Mouse (Mus musculus) limb, embryonic 13.5 days (tissue): Measurements from ENCODE around the gene Nhp2. TPM values are rescaled to one million over a fixed set of nuclear protein-coding genes. Genes with fewer than 3 reads are reported as not detected.

Experiments
- ATAC-seq: fragments of 200-750 bp; cut with Nextera tagmentation; 2 replicates; pipeline ENCODE4 v1.8.0; 2017; ENCODE audit warnings: low read depth, moderate number of reproducible peaks, moderate TSS enrichment; ENCODE audit not compliant: low FRiP score
- H3K27ac ChIP-seq: fragments of 300-500 bp; sonication (generic); 2 replicates; pipeline ENCODE4 v1.5.1; 2015; ENCODE audit warnings: inconsistent platforms, mild to moderate bottlenecking, moderate library complexity
- H3K27me3 ChIP-seq: fragments of 300-500 bp; sonication (generic); 2 replicates; pipeline ENCODE4 v1.6.1; 2015; ENCODE audit warnings: mild to moderate bottlenecking, inconsistent platforms
- H3K36me3 ChIP-seq: fragments of 300-500 bp; sonication (generic); 2 replicates; pipeline ENCODE4 v1.6.1; 2015; ENCODE audit warnings: inconsistent platforms, mild to moderate bottlenecking, moderate library complexity
- H3K4me1 ChIP-seq: fragments of 300-500 bp; sonication (generic); 2 replicates; pipeline ENCODE4 v1.6.1; 2015; ENCODE audit warnings: inconsistent platforms
- H3K4me2 ChIP-seq: fragments of 300-500 bp; sonication (generic); replicated peaks from 2 replicates; pipeline ENCODE4 v1.6.1; 2015; ENCODE audit warnings: inconsistent platforms, mild to moderate bottlenecking, moderate library complexity
- H3K4me3 ChIP-seq: fragments of 300-500 bp; sonication (generic); 2 replicates; pipeline ENCODE4 v1.5.1; 2015; ENCODE audit warnings: moderate library complexity, mild to moderate bottlenecking, inconsistent platforms
- H3K9ac ChIP-seq: fragments of 300-500 bp; sonication (generic); 2 replicates; pipeline ENCODE4 v1.6.1; 2015; ENCODE audit warnings: mild to moderate bottlenecking, inconsistent platforms
- H3K9me3 ChIP-seq: fragments of 300-500 bp; sonication (generic); 2 replicates; pipeline ENCODE4 v1.6.1; 2016; ENCODE audit warnings: inconsistent platforms
- WGBS: fragments of 180-500 bp; shearing (Covaris S2); methylation state at CpG from one replicate; pipeline ENCODE4 v1.1.7; 2015; 5-methylcytosine and 5-hydroxymethylcytosine counted together
- polyA plus RNA-seq: library from polyadenylated mRNA; unstranded; fragments of >200 nt; fragmentation: Nextera tagmentation; extraction: Ambion mirVana; gene quantifications from 2 replicates; pipeline ENCODE4 v1.2.1, GENCODE M21; 2015

The Nhp2 gene
- polyA plus RNA-seq, result 129 and 141 TPM in 2 replicates

DNA sequence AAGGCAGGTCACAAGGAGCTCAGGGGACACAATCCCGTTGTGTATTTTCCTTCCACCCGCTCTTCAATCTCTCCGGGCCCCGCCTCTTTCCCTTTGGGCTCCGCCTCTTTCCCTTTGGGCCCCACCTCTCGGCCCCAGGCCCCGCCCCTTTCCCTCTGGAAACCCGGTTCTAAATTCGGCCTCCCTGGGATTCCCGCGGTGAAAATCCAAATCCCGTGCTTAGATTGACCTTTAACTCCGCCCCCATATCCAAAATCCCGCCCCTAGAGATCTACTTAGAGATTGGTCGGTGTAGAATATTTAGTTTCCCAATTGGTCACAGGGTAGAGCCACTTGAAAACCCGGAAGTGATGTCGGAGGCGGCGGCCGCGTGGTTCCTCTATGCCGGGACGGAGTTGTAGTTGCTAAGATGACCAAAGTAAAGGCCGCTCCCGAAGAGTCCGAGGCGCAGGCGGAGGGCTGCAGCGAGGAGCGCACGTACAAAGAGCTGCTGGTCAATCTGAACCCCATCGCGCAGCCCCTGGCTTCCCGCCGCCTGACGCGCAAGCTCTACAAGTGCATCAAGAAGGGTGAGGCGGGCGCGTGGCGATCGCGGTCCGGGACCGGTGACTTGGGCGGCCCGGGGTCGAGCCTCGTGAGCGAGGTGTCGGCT, at the start of gene Nhp2:
Nhp2 (plus strand) TSS at position 327 of the 652 bp plus-strand sequence.
- Histone ChIP-seq H3K36me3 (peaks cover 32% of the 10 kb centered on the region), H3K4me2 (peak within 1 kb of the TSS; percentile 88), H3K27me3 (no peaks in the 10 kb centered on the region), H3K27ac (no peak within 1 kb of the TSS), H3K4me3 (peak within 1 kb of the TSS; percentile 85), H3K4me1 (peaks cover 31% of the 10 kb centered on the region), H3K9me3 (no peaks in the 10 kb centered on the region), H3K9ac (peak within 1 kb of the TSS; percentile 83)
- ATAC-seq, result peak; percentile 92
- WGBS, result under 1% methylated on average over 51 of the region's 51 CpGs

- no peak overlapping the region for H3K27ac ChIP-seq
- WGBS, result 77% methylated on average over 4 of the region's 4 CpGs
- no peak overlapping the region for H3K9ac ChIP-seq
- H3K4me3 ChIP-seq, result no peak overlapping the region
- ATAC-seq, result no peak
- no peaks in the 10 kb centered on the region; the same call in 1 of the 2 replicates for H3K36me3 ChIP-seq
- H3K9me3 ChIP-seq, result no peaks in the 10 kb centered on the region
- 0 out of 2 replicates have a peak, but pooled peaks cover 4% of the 10 kb centered on the region for H3K4me1 ChIP-seq
- no peaks in the 10 kb centered on the region for H3K27me3 ChIP-seq
- H3K4me2 ChIP-seq, result no peak overlapping the region
Observed at GRCm38 (mm10) chr11:51576454-51576853, 43.1 kb upstream of the Nhp2 start.

- no peaks in the 10 kb centered on the region; the same call in 1 of the 2 replicates for H3K36me3 ChIP-seq
- whole genome bisulfite sequencing, result 82% methylated on average over 7 of the region's 7 CpGs
Observed at GRCm38 (mm10) chr11:51577587-51577986, 41.9 kb upstream of the Nhp2 start.

GRCm38 (mm10) chr11:51579024-51579423, 40.5 kb upstream of the Nhp2 start:
- H3K4me1 ChIP-seq, result peaks cover 3% of the 10 kb centered on the region
- H3K9ac ChIP-seq, result no peak overlapping the region
- no peak overlapping the region for H3K4me3 ChIP-seq
- no peaks in the 10 kb centered on the region; the same call in 1 of the 2 replicates for H3K36me3 ChIP-seq
- H3K27ac ChIP-seq, result no peak overlapping the region
- 65% methylated on average over 4 of the region's 4 CpGs for WGBS
- H3K9me3 ChIP-seq, result no peaks in the 10 kb centered on the region
- ATAC-seq, result no peak
- no peaks in the 10 kb centered on the region for H3K27me3 ChIP-seq
- H3K4me2 ChIP-seq, result no peak overlapping the region

More at GRCm38 (mm10) chr11:51577587-51577986, 41.9 kb upstream of the Nhp2 start:
- no peak overlapping the region for H3K27ac ChIP-seq
- no peak overlapping the region for H3K9ac ChIP-seq
- H3K4me3 ChIP-seq, result no peak overlapping the region
- no peaks in the 10 kb centered on the region for H3K27me3 ChIP-seq
- H3K4me1 ChIP-seq, result no peaks in the 10 kb centered on the region
- no peaks in the 10 kb centered on the region for H3K9me3 ChIP-seq
- ATAC-seq, result no peak
- H3K4me2 ChIP-seq, result no peak overlapping the region

DNA sequence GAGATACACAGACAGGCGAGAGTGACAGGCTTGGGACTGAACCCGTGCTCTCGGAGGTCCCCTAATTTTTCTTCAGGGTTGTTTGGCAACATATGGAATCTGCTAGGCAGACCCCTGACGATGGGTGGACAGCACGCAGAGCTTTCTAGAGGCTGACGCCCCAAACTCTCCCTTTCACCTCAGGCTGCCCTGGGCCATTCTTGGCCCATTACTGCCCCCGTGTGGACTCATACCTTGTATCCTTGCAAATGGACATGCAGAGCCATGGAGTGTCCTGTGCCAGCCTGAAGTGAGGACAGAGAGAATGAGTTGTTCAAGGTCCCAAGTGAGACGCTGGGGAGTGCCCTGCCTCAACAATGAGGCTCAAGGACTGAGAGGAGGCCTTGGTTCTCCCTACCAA, 36.8 kb upstream of the Nhp2 start:
- no peak overlapping the region; the same call in 1 of the 2 replicates for H3K9ac ChIP-seq
- peaks cover 21% of the 10 kb centered on the region for H3K4me1 ChIP-seq
- no peak overlapping the region for H3K4me2 ChIP-seq
- ATAC-seq, result no peak
- no peak overlapping the region for H3K27ac ChIP-seq
- H3K4me3 ChIP-seq, result no peak overlapping the region
- peaks cover 19% of the 10 kb centered on the region for H3K36me3 ChIP-seq
- no peaks in the 10 kb centered on the region for H3K27me3 ChIP-seq
- no peaks in the 10 kb centered on the region for H3K9me3 ChIP-seq
- 23% methylated on average over 8 of the region's 8 CpGs for WGBS

- ATAC-seq, result peak; percentile 3; the same call in 1 of the 2 replicates
- Histone ChIP-seq H3K27me3 (no peaks in the 10 kb centered on the region), H3K4me3 (peak overlapping the region; percentile 65), H3K9ac (peak overlapping the region; percentile 83), H3K27ac (peak overlapping the region; percentile 90), H3K4me1 (peaks cover 21% of the 10 kb centered on the region), H3K36me3 (peaks cover 33% of the 10 kb centered on the region), H3K9me3 (0 out of 2 replicates have a peak, but pooled peaks cover 3% of the 10 kb centered on the region), H3K4me2 (peak overlapping the region; percentile 85)
- 18% methylated on average over 9 of the region's 9 CpGs for WGBS
Observed at GRCm38 (mm10) chr11:51584057-51584430, 35.5 kb upstream of the Nhp2 start.

- H3K27ac ChIP-seq, result peak within 1 kb of the TSS; percentile 90
- H3K36me3 ChIP-seq, result peaks cover 39% of the 10 kb centered on the region
- peak within 1 kb of the TSS; percentile 85 for H3K4me2 ChIP-seq
- H3K9me3 ChIP-seq, result 0 out of 2 replicates have a peak, but pooled peaks cover 4% of the 10 kb centered on the region
- peaks cover 21% of the 10 kb centered on the region for H3K4me1 ChIP-seq
- no peaks in the 10 kb centered on the region for H3K27me3 ChIP-seq
- peak within 1 kb of the TSS; percentile 65 for H3K4me3 ChIP-seq
- under 1% methylated on average over 59 of the region's 59 CpGs for WGBS
- ATAC-seq, result peak; percentile 94
- H3K9ac ChIP-seq, result peak within 1 kb of the TSS; percentile 83
Observed at GRCm38 (mm10) chr11:51584431-51585248, 34.9 kb upstream of the Nhp2 start, which contains the start of gene Phykpl. Gene Phykpl (plus strand): TSS chr11:51584757.

GRCm38 (mm10) chr11:51585608-51586252, 33.8 kb upstream of the Nhp2 start:
- H3K36me3 ChIP-seq, result peaks cover 50% of the 10 kb centered on the region
- peak overlapping the region; percentile 83 for H3K9ac ChIP-seq
- peak overlapping the region; percentile 85 for H3K4me2 ChIP-seq
- peak overlapping the region; percentile 65 for H3K4me3 ChIP-seq
- no peak for ATAC-seq
- H3K9me3 ChIP-seq, result 0 out of 2 replicates have a peak, but pooled peaks cover 4% of the 10 kb centered on the region
- 65% methylated on average over 8 of the region's 8 CpGs for WGBS
- H3K27me3 ChIP-seq, result no peaks in the 10 kb centered on the region
- H3K4me1 ChIP-seq, result peaks cover 21% of the 10 kb centered on the region
- peak overlapping the region; percentile 90; the same call in 1 of the 2 replicates for H3K27ac ChIP-seq

- WGBS, result 91% methylated on average over 13 of the region's 13 CpGs
- no peak overlapping the region for H3K4me2 ChIP-seq
- H3K9ac ChIP-seq, result no peak overlapping the region
- H3K27ac ChIP-seq, result no peak overlapping the region
- peaks cover 56% of the 10 kb centered on the region for H3K36me3 ChIP-seq
- no peak for ATAC-seq
- H3K27me3 ChIP-seq, result no peaks in the 10 kb centered on the region
- H3K9me3 ChIP-seq, result 0 out of 2 replicates have a peak, but pooled peaks cover 4% of the 10 kb centered on the region
- peaks cover 21% of the 10 kb centered on the region for H3K4me1 ChIP-seq
- no peak overlapping the region for H3K4me3 ChIP-seq
Observed at GRCm38 (mm10) chr11:51586411-51586810, 33.1 kb upstream of the Nhp2 start.

DNA sequence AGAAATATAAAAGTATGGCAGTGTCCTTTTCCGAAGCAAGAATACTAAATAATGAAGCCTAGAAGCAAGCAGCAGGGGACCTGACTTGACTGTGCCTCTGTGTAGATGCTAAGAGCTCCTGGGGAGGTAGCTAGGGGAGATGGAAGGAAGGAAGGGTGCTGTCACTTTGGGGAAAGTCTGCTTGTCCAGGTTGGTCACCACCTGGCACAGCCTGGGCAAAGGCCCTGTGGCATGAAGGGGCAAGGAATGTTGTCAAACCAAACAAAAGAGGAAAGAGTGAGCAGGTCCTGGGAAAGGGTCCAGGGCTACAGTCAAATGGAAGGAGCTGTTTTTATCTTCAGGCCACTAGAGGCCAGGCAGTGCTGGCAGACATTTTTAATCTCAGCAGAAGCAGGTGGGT, 32.5 kb upstream of the Nhp2 start:
- Histone ChIP-seq H3K36me3 (peaks cover 63% of the 10 kb centered on the region), H3K27ac (no peak overlapping the region), H3K9me3 (0 out of 2 replicates have a peak, but pooled peaks cover 4% of the 10 kb centered on the region), H3K27me3 (no peaks in the 10 kb centered on the region), H3K4me1 (peaks cover 21% of the 10 kb centered on the region), H3K4me3 (no peak overlapping the region), H3K9ac (no peak overlapping the region), H3K4me2 (no peak overlapping the region)
- 90% methylated on average over 1 of the region's 1 CpGs for WGBS
- ATAC-seq, result no peak

GRCm38 (mm10) chr11:51588833-51589232, 30.7 kb upstream of the Nhp2 start:
- no peaks in the 10 kb centered on the region for H3K27me3 ChIP-seq

More at GRCm38 (mm10) chr11:51588833-51589232, 30.7 kb upstream of the Nhp2 start:
- Histone ChIP-seq H3K27ac (no peak overlapping the region), H3K4me1 (peaks cover 19% of the 10 kb centered on the region), H3K9ac (no peak overlapping the region), H3K36me3 (peaks cover 81% of the 10 kb centered on the region), H3K4me3 (no peak overlapping the region), H3K9me3 (0 out of 2 replicates have a peak, but pooled peaks cover 4% of the 10 kb centered on the region), H3K4me2 (no peak overlapping the region)
- no peak for ATAC-seq
- 98% methylated on average over 3 of the region's 3 CpGs for WGBS
